Mouse (Mus musculus) kidney, postnatal 0 days (tissue): Measurements from ENCODE around the gene Tpmt. TPM values are rescaled to one million over a fixed set of nuclear protein-coding genes. Genes with fewer than 3 reads are reported as not detected.

Experiments
- ATAC-seq: fragments of 200-750 bp; cut with Nextera tagmentation; replicated peaks from 2 replicates; pipeline ENCODE4 v1.8.0; 2017; ENCODE audit warnings: low read depth, moderate number of reproducible peaks, moderate TSS enrichment, moderate library complexity; ENCODE audit not compliant: low FRiP score
- DNase-seq: peaks from one replicate; pipeline ENCODE4 v3.0.0-alpha.2; 2016; ENCODE audit warnings: low spot score
- H3K27ac ChIP-seq: fragments of 300-500 bp; sonication (generic); 2 replicates; pipeline ENCODE4 v1.5.1; 2014; ENCODE audit warnings: mild to moderate bottlenecking
- H3K27me3 ChIP-seq: fragments of 300-500 bp; sonication (generic); 2 replicates; pipeline ENCODE4 v1.6.1; 2014; ENCODE audit warnings: low read length, mixed read lengths; ENCODE audit not compliant: insufficient read depth
- H3K36me3 ChIP-seq: fragments of 300-500 bp; sonication (generic); 2 replicates; pipeline ENCODE4 v1.6.1; 2014; ENCODE audit warnings: low read length, mixed read lengths; ENCODE audit not compliant: insufficient read depth
- H3K4me1 ChIP-seq: fragments of 300-500 bp; sonication (generic); replicated peaks from 2 replicates; pipeline ENCODE4 v1.6.1; 2014; ENCODE audit warnings: antibody characterized with exemption, low read length, mixed read lengths; ENCODE audit not compliant: insufficient read depth
- H3K4me2 ChIP-seq: fragments of 300-500 bp; sonication (generic); 2 replicates; pipeline ENCODE4 v1.6.1; 2014; ENCODE audit warnings: mild to moderate bottlenecking, low read length, moderate library complexity, mixed read lengths
- H3K4me3 ChIP-seq: fragments of 300-500 bp; sonication (generic); replicated peaks from 2 replicates; pipeline ENCODE4 v1.5.1; 2014; ENCODE audit warnings: low read depth, low read length
- H3K9ac ChIP-seq: fragments of 300-500 bp; sonication (generic); 2 replicates; pipeline ENCODE4 v1.6.1; 2014; ENCODE audit warnings: low read depth, low read length
- H3K9me3 ChIP-seq: fragments of 300-500 bp; sonication (generic); replicated peaks from 2 replicates; pipeline ENCODE4 v1.6.1; 2016; ENCODE audit warnings: low read length, inconsistent platforms, mixed read lengths
- CTCF ChIP-seq: IDR thresholded peaks from 2 replicates; pipeline ENCODE4 v1.5.1; 2016; ENCODE audit warnings: antibody characterized with exemption, low read depth, mild to moderate bottlenecking, moderate library complexity
- WGBS: fragments of 180-500 bp; shearing (Covaris S2); extraction: QIAGEN DNeasy Blood & Tissue Kit; methylation state at CpG from one replicate; pipeline ENCODE4 v1.1.7; 2014; 5-methylcytosine and 5-hydroxymethylcytosine counted together
- polyA plus RNA-seq: library from polyadenylated mRNA; unstranded; fragments of >200 nt; fragmentation: Nextera tagmentation; extraction: Ambion mirVana; gene quantifications from 2 replicates; pipeline ENCODE4 v1.2.1, GENCODE M21; 2015

Tpmt gene
- polyA plus RNA-seq, 1 experiment from 2014 or later = 55.8 TPM

DNA sequence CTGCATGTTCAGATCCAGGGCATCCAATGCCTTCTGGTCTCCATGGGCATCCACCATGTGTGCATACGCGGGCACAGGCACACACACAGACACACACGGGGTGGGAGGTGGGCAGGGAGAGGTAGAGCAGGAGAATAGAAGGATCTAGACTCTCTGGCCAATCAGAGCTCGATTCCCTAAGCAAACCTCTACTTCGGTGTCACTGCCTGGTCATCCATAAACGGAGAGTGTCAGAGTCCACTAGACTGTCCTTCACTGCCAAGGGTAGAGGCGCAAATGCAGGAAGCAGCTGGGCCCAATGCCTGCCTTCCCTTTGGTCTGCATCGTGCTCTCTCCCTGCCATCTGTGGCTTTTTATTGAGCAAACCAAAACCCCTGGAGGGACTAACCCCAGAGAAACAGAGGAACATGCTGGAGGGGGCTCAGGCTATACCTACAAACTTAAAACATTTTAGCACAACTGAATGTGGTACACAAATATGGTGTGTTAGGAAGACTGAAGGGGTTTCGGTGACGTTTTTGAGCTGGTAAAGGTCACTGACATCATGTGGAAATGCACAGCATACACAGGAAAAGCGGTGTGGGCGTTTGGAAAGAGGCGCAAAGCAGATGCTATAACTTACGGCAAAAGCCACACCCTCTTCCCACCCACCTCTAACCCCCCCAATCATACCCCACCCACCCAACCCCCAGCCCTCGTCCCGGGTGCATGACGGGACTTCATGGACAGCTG lies 14.0 kb downstream of the Tpmt start:
- no peak overlapping the region for H3K4me2 ChIP-seq
- H3K27me3 ChIP-seq = no peaks in the 10 kb centered on the region
- TF ChIP-seq CTCF = no peak
- ATAC-seq (peak; percentile 78), DNase-seq (no peak)
- H3K36me3 ChIP-seq = peaks cover 2% of the 10 kb centered on the region; the same call in 1 of the 2 replicates
- H3K4me1 ChIP-seq = no peaks in the 10 kb centered on the region
- no peak overlapping the region for H3K9ac ChIP-seq
- no peaks in the 10 kb centered on the region for H3K9me3 ChIP-seq
- no peak overlapping the region for H3K4me3 ChIP-seq
- no peak overlapping the region for H3K27ac ChIP-seq
- WGBS = 73% methylated on average over 17 of the region's 17 CpGs

- Histone ChIP-seq H3K36me3 (no peaks in the 10 kb centered on the region), H3K27ac (no peak overlapping the region; the same call in 1 of the 2 replicates), H3K4me3 (no peak overlapping the region), H3K9ac (no peak overlapping the region), H3K27me3 (no peaks in the 10 kb centered on the region), H3K4me1 (no peaks in the 10 kb centered on the region), H3K9me3 (no peaks in the 10 kb centered on the region), H3K4me2 (0 out of 2 replicates have a peak overlapping the region, but pooled peaks have one; percentile 5)
- DNase-seq = peak; percentile 75
- WGBS = 34% methylated on average over 7 of the region's 7 CpGs
- peak; percentile 54; the same call in 1 of the 2 replicates for ATAC-seq
- no peak for TF ChIP-seq CTCF
These were observed 23.7 kb downstream of the Tpmt start for GRCm38 (mm10) chr13:47020798-47021197.

DNA sequence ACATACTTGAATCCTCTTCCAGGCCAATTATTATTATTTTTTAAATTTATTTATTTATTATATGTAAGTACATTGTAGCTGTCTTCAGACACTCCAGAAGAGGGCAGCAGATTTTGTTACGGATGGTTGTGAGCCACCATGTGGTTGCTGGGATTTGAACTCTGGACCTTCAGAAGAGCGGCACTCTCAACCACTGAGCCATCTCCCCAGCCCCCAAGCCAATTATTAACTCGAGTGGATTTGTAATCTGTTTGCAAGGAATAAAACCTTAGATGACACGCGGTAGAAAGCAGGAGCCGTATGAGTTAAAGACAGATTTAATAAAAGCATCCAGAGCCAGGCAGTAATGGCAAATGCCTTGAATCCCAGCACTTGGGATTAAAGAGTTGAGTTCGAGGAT lies 24.8 kb downstream of the Tpmt start:
- H3K4me2 ChIP-seq = no peak overlapping the region
- no peaks in the 10 kb centered on the region for H3K36me3 ChIP-seq
- H3K9me3 ChIP-seq = no peaks in the 10 kb centered on the region
- H3K4me1 ChIP-seq = peaks cover 2% of the 10 kb centered on the region; the same call in 1 of the 2 replicates
- no peak overlapping the region for H3K4me3 ChIP-seq
- DNase-seq (no peak), ATAC-seq (no peak)
- 0 out of 2 replicates have a peak, but pooled peaks have one; percentile 4 for TF ChIP-seq CTCF
- WGBS = 80% methylated on average over 7 of the region's 7 CpGs
- no peak overlapping the region for H3K27ac ChIP-seq
- no peak overlapping the region for H3K9ac ChIP-seq
- no peaks in the 10 kb centered on the region for H3K27me3 ChIP-seq

GRCm38 (mm10) chr13:47017259-47017658 lies 27.3 kb downstream of the Tpmt start:
- Histone ChIP-seq H3K9me3 (no peaks in the 10 kb centered on the region), H3K9ac (no peak overlapping the region), H3K27ac (no peak overlapping the region), H3K4me3 (no peak overlapping the region), H3K4me1 (peaks cover 12% of the 10 kb centered on the region), H3K4me2 (no peak overlapping the region), H3K36me3 (no peaks in the 10 kb centered on the region), H3K27me3 (no peaks in the 10 kb centered on the region)
- DNase-seq (peak; percentile 90), ATAC-seq (no peak)
- WGBS = 36% methylated on average over 5 of the region's 5 CpGs
- peak; percentile 93 for TF ChIP-seq CTCF

DNA sequence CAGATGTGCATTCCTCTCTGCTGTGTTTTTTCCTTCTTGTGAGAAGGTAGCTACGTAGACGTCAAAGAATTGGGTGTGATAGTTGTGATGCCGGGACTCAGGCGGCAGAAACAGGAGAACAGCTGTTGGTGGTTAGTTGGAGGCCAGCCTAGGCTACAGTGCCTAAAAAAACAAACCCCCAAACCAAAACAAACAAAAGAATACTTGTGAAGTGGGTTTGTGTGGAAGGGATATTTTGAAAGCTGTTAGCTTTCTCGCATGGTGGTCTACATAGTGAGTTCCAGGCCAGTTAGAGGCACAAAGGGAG lies 29.4 kb downstream of the Tpmt start:
- ATAC-seq = no peak
- H3K27me3 ChIP-seq = no peaks in the 10 kb centered on the region
- 54% methylated on average over 5 of the region's 5 CpGs for WGBS
- H3K4me3 ChIP-seq = no peak overlapping the region
- no peak overlapping the region for H3K9ac ChIP-seq
- no peak for TF ChIP-seq CTCF
- H3K27ac ChIP-seq = no peak overlapping the region
- peaks cover under 1% of the 10 kb centered on the region; the same call in 1 of the 2 replicates for H3K9me3 ChIP-seq
- peaks cover 12% of the 10 kb centered on the region for H3K4me1 ChIP-seq
- H3K4me2 ChIP-seq = peak overlapping the region; percentile 93
- no peak for DNase-seq
- H3K36me3 ChIP-seq = no peaks in the 10 kb centered on the region

GRCm38 (mm10) chr13:47014334-47015194 lies 30.0 kb downstream of the Tpmt start, which contains the start of gene Nhlrc1:
Gene Nhlrc1 (minus strand): TSS chr13:47014850.
- Histone ChIP-seq H3K36me3 (no peaks in the 10 kb centered on the region), H3K27me3 (no peaks in the 10 kb centered on the region), H3K4me2 (peak within 1 kb of the TSS; percentile 93), H3K9me3 (peaks cover 6% of the 10 kb centered on the region; the same call in 1 of the 2 replicates), H3K4me1 (peaks cover 12% of the 10 kb centered on the region), H3K4me3 (peak within 1 kb of the TSS; percentile 45), H3K27ac (no peak within 1 kb of the TSS), H3K9ac (peak within 1 kb of the TSS; percentile 49; the same call in 1 of the 2 replicates)
- peak; percentile 92 for TF ChIP-seq CTCF
- DNase-seq (peak; percentile 67), ATAC-seq (peak; percentile 85)
- 5% methylated on average over 59 of the region's 73 CpGs for WGBS
